Mouse (Mus musculus) midbrain, embryonic 15.5 days (tissue): ENCODE results near the gene Prss28. TPM values are rescaled to one million over a fixed set of nuclear protein-coding genes. Genes with fewer than 3 reads are reported as not detected.

Experiments used
- polyA plus RNA-seq: library from polyadenylated mRNA; unstranded; fragments of >200 nt; fragmentation: Nextera tagmentation; extraction: Ambion mirVana; gene quantifications from 2 replicates; pipeline ENCODE4 v1.2.1, GENCODE M21; 2015

The Prss28 gene
- polyA plus RNA-seq, 1 experiment from 2014 or later = not detected

Other genes starting within 250 kb of the Prss28 start
- 12.6 and 13.0 TPM in 2 replicates for gene Tmem204, start 225.1 kb upstream of the Prss28 start, polyA plus RNA-seq
- 57.8 and 67.0 TPM in 2 replicates for gene Telo2, start 192.7 kb upstream of the Prss28 start, polyA plus RNA-seq
- gene Ptx4, start 187.9 kb upstream of the Prss28 start, polyA plus RNA-seq = not detected in 2 replicates
- 35.0 and 36.3 TPM in 2 replicates for gene Clcn7, start 175.3 kb upstream of the Prss28 start, polyA plus RNA-seq
- gene Ccdc154, start 146.2 kb upstream of the Prss28 start, polyA plus RNA-seq = not detected in 2 replicates
- not detected in 2 replicates for gene Gm38655, start 133.2 kb upstream of the Prss28 start, polyA plus RNA-seq
- gene BC003965, start 124.1 kb upstream of the Prss28 start, polyA plus RNA-seq = 34.4 and 35.7 TPM in 2 replicates
- 17.1 TPM in 2 replicates for gene Unkl, start 120.2 kb upstream of the Prss28 start, polyA plus RNA-seq
- 96.0 and 108 TPM in 2 replicates for gene Gnptg, start 68.5 kb upstream of the Prss28 start, polyA plus RNA-seq
- 62.7 and 62.9 TPM in 2 replicates for gene Tsr3, start 68.5 kb upstream of the Prss28 start, polyA plus RNA-seq
- gene Baiap3, start 52.3 kb upstream of the Prss28 start, polyA plus RNA-seq = 26.8 and 30.3 TPM in 2 replicates
- 503 and 512 TPM in 2 replicates for gene Ube2i, start 34.0 kb upstream of the Prss28 start, polyA plus RNA-seq
- 0.23 TPM in 1 of 2 replicates, not detected in the other for gene Prss34, start 10.3 kb upstream of the Prss28 start, polyA plus RNA-seq
- not detected in 2 replicates for gene Prss29, start 10.0 kb downstream of the Prss28 start, polyA plus RNA-seq
- not detected in 2 replicates for gene Tpsab1, start 36.9 kb downstream of the Prss28 start, polyA plus RNA-seq
- 0.15 and 0.70 TPM in 2 replicates for gene Tpsb2, start 57.7 kb downstream of the Prss28 start, polyA plus RNA-seq
- gene Tpsg1, start 60.6 kb downstream of the Prss28 start, polyA plus RNA-seq = 0.79 and 0.93 TPM in 2 replicates
- 14.2 and 15.7 TPM in 2 replicates for gene Cacna1h, start 125.1 kb downstream of the Prss28 start, polyA plus RNA-seq
- gene Tekt4, start 146.0 kb downstream of the Prss28 start, polyA plus RNA-seq = 1.2 TPM in 2 replicates
- gene Sstr5, start 188.6 kb downstream of the Prss28 start, polyA plus RNA-seq = 0.32 and 0.98 TPM in 2 replicates